Mouse (Mus musculus): ENCODE data around the gene Magohb.

- no peak for TF ChIP-seq CTCF (IDR thresholded peaks at IDR 0.05; ENCODE audit: insufficient read depth, low read length)
- TF ChIP-seq POLR2A (IDR thresholded peaks at IDR 0.05; ENCODE audit: borderline replicate concordance, extremely low read depth, low read depth, low read length), result no peak
Observed at GRCm38 (mm10) chr6:131316155-131317101, 23.4 kb upstream of the Magohb start.
